Mouse (Mus musculus) midbrain, embryonic 15.5 days (tissue): ENCODE data around the gene Vim. TPM values are rescaled to one million over a fixed set of nuclear protein-coding genes. Genes with fewer than 3 reads are reported as not detected.
"Not testable (repeated sequence)": the region's sequence is repeated elsewhere in the genome, so short reads cannot be mapped to it uniquely, and the experiment has no call there.

ENCODE experiments used
- ATAC-seq: fragments of 200-750 bp; cut with Nextera tagmentation; replicated peaks from 2 replicates; pipeline ENCODE4 v1.8.0; 2017; ENCODE audit warnings: moderate TSS enrichment
- H3K27ac ChIP-seq: fragments of 300-500 bp; sonication (generic); 2 replicates; pipeline ENCODE4 v1.5.1; 2015; ENCODE audit warnings: mild to moderate bottlenecking, inconsistent platforms
- H3K27me3 ChIP-seq: fragments of 300-500 bp; sonication (generic); replicated peaks from 2 replicates; pipeline ENCODE4 v1.6.1; 2015; ENCODE audit warnings: inconsistent platforms
- H3K36me3 ChIP-seq: fragments of 300-500 bp; sonication (generic); replicated peaks from 2 replicates; pipeline ENCODE4 v1.6.1; 2015; ENCODE audit warnings: inconsistent platforms
- H3K4me1 ChIP-seq: fragments of 300-500 bp; sonication (generic); 2 replicates; pipeline ENCODE4 v1.6.1; 2015; ENCODE audit warnings: inconsistent platforms
- H3K4me2 ChIP-seq: fragments of 300-500 bp; sonication (generic); 2 replicates; pipeline ENCODE4 v1.6.1; 2015; ENCODE audit warnings: inconsistent platforms, mild to moderate bottlenecking, moderate library complexity
- H3K4me3 ChIP-seq: fragments of 300-500 bp; sonication (generic); 2 replicates; pipeline ENCODE4 v1.5.1; 2015; ENCODE audit warnings: mild to moderate bottlenecking, inconsistent platforms
- H3K9ac ChIP-seq: fragments of 300-500 bp; sonication (generic); 2 replicates; pipeline ENCODE4 v1.6.1; 2015; ENCODE audit warnings: mild to moderate bottlenecking, inconsistent platforms
- H3K9me3 ChIP-seq: fragments of 300-500 bp; sonication (generic); 2 replicates; pipeline ENCODE4 v1.6.1; 2016; ENCODE audit warnings: inconsistent platforms
- WGBS: fragments of 180-500 bp; shearing (Covaris S2); methylation state at CpG from one replicate; pipeline ENCODE4 v1.1.7; 2015; ENCODE audit warnings: mixed read lengths; 5-methylcytosine and 5-hydroxymethylcytosine counted together
- polyA plus RNA-seq: library from polyadenylated mRNA; unstranded; fragments of >200 nt; fragmentation: Nextera tagmentation; extraction: Ambion mirVana; gene quantifications from 2 replicates; pipeline ENCODE4 v1.2.1, GENCODE M21; 2015

Gene Vim
- polyA plus RNA-seq, 1 experiment from 2014 or later = 395 TPM

DNA sequence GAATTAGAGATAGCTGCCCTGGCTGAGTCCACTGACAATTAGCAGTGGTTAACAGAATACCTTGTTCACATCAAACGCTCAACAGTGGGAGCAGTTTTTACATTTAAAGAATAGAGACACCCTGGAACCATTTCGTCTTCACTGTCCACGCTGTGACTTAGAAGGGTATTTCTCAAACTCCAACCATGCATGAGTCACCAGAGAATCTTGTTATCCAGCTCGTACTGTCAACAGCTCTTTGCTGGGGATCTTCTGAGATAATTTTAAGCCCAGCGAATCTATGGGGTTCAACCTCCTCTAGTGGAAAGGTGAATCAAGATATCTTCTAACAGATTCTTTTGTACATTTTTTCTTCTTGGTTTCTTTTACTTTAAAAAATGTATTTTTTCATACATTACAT, 24.4 kb downstream of the Vim start:
- no peak overlapping the region for H3K27ac ChIP-seq
- no peak overlapping the region for H3K4me2 ChIP-seq
- H3K9ac ChIP-seq = no peak overlapping the region
- H3K4me3 ChIP-seq = no peak overlapping the region
- H3K4me1 ChIP-seq = no peaks in the 10 kb centered on the region
- no peak for ATAC-seq
- no peaks in the 10 kb centered on the region for H3K36me3 ChIP-seq
- 72% methylated on average over 5 of the region's 5 CpGs for WGBS
- no peaks in the 10 kb centered on the region for H3K9me3 ChIP-seq
- no peaks in the 10 kb centered on the region for H3K27me3 ChIP-seq

DNA sequence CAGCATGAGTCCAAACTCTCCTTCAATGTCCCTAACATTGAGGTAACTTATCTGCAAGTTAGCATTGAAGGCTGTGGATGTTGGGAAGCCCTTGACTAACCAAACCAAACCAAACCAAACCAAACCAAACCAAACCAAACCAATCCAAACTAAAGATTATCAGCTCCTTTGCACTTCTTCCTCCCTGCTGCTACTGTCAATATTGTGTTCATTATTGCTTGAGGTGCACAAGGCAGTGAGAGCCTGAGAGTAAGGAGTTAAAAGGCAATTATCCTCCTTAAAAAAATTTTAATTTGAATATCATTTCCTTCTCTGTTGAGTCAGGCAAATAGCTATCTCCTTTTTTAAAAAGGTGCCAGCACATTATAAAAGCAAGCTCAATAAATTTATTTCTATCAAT, 29.4 kb downstream of the Vim start:
- ATAC-seq = no peak
- no peaks in the 10 kb centered on the region for H3K27me3 ChIP-seq
- no peaks in the 10 kb centered on the region for H3K36me3 ChIP-seq
- H3K4me2 ChIP-seq = no peak overlapping the region
- no peak overlapping the region for H3K27ac ChIP-seq
- H3K4me1 ChIP-seq = no peaks in the 10 kb centered on the region
- H3K4me3 ChIP-seq = no peak overlapping the region
- H3K9me3 ChIP-seq = no peaks in the 10 kb centered on the region
- no peak overlapping the region for H3K9ac ChIP-seq

DNA sequence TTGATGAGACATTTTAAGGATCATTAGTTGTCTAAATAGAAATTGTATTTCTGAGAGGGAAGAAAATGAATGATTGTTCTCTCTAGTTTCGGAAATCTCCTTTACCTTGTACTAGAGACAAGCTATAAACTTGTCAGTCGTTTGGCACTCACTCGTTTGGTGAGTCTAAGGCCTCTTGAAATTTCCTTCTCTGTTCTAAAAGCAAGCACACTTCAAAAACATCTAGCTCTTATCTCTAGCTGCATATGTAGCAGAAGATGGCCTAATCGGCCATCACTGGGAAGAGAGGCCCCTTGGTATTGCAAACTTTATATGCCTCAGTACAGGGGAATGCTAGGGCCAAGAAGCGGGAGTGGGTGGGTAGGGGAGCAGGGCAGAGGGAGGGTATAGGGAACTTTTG, 29.9 kb downstream of the Vim start:
- WGBS = 85% methylated on average over 5 of the region's 5 CpGs
- not testable (repeated sequence) for H3K4me1 ChIP-seq

DNA sequence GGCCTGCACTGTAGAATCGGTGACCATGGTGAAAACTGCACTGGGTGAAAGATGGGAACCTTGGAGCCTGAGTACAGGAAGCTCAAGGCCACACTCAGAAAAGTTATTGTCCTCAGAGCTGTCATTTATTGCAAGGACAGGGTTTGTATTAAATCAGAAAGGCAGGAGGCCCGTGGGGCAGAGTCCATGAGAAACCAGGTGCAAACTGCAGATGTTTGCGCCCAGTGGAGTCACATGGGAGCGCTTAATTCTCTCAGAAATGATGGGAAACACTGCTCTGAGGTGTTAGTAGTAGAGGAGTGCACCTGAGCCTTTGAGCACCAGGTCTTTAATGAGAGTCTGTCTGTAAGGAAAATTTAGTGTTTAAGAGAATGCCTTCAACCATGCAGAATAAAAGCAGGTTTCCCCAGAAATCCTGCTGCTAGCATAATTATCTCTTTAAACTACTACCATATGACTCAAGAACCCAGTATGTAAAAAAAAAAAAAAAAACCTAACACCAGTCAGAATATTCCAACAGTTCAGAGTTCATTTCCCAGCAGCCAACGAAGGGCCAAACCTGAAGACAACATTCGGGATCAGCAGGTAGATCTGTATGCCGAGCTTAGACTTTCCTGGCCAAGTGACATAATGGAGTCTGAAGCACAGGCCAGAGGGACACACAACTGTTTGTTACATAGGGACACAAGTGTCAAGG, 56.6 kb downstream of the Vim start:
- no peaks in the 10 kb centered on the region for H3K36me3 ChIP-seq
- WGBS = 82% methylated on average over 7 of the region's 7 CpGs
- H3K9ac ChIP-seq = no peak overlapping the region
- H3K4me3 ChIP-seq = no peak overlapping the region
- no peaks in the 10 kb centered on the region for H3K27me3 ChIP-seq
- H3K4me1 ChIP-seq = no peaks in the 10 kb centered on the region
- no peaks in the 10 kb centered on the region for H3K9me3 ChIP-seq
- ATAC-seq = no peak
- H3K4me2 ChIP-seq = no peak overlapping the region
- no peak overlapping the region for H3K27ac ChIP-seq

More for the DNA sequence above, 29.9 kb downstream of the Vim start:
- not testable (repeated sequence) for H3K36me3 ChIP-seq, ATAC-seq, H3K27me3 ChIP-seq, H3K9me3 ChIP-seq, H3K4me2 ChIP-seq, H3K9ac ChIP-seq, H3K4me3 ChIP-seq, H3K27ac ChIP-seq

Other genes starting within 250 kb of the Vim start
- gene Cubn, start 82.1 kb upstream of the Vim start, polyA plus RNA-seq = 0.77 TPM in 2 replicates
- gene Trdmt1, start 29.3 kb upstream of the Vim start, polyA plus RNA-seq = 6.3 and 8.0 TPM in 2 replicates
- gene St8sia6, start 220.1 kb downstream of the Vim start, polyA plus RNA-seq = 1.1 TPM in 2 replicates